Mouse (Mus musculus): Measurements from ENCODE around the gene Adgra3.

The Adgra3 gene

GRCm38 (mm10) chr5:49979246-49979645 is 79.6 kb downstream of the Adgra3 start:
- in situ Hi-C loops (cut with MboI; ENCODE audit: unreplicated experiment in 2 of 2): loop anchor here in 1 of 2 experiments (10.0 kb wide), 2 partner anchors 236 to 496 kb away; no protein-coding TSS in a partner anchor

- in situ Hi-C loops (cut with MboI; ENCODE audit: unreplicated experiment in 2 of 2): loop anchor here in 1 of 2 experiments (10.0 kb wide), 2 partner anchors 239 to 499 kb away; no protein-coding TSS in a partner anchor
Observed at GRCm38 (mm10) chr5:49975971-49976370, 82.8 kb downstream of the Adgra3 start.

- in situ Hi-C loops (cut with MboI; ENCODE audit: unreplicated experiment in 2 of 2): loop anchor here in 1 of 2 experiments (10.0 kb wide), 2 partner anchors 241 to 501 kb away; no protein-coding TSS in a partner anchor
Observed at GRCm38 (mm10) chr5:49974211-49974610, 84.6 kb downstream of the Adgra3 start.

- in situ Hi-C loops (cut with MboI; ENCODE audit: unreplicated experiment in 2 of 2): loop anchor here in 1 of 2 experiments (10.0 kb wide), 2 partner anchors 245 to 505 kb away; no protein-coding TSS in a partner anchor
Observed at GRCm38 (mm10) chr5:49969660-49970059, 89.1 kb downstream of the Adgra3 start.

GRCm38 (mm10) chr5:49967726-49968125 is 91.1 kb downstream of the Adgra3 start:
- in situ Hi-C loops (cut with MboI; ENCODE audit: unreplicated experiment in 2 of 2): no loop called here

GRCm38 (mm10) chr5:49965810-49966209 is 93.0 kb downstream of the Adgra3 start:
- in situ Hi-C loops (cut with MboI; ENCODE audit: unreplicated experiment in 2 of 2): no loop called here

- in situ Hi-C loops (cut with MboI; ENCODE audit: unreplicated experiment in 2 of 2): no loop called here
Observed at GRCm38 (mm10) chr5:49961478-49962431, 97.1 kb downstream of the Adgra3 start.

- in situ Hi-C loops (cut with MboI; ENCODE audit: unreplicated experiment in 2 of 2): no loop called here
Observed at GRCm38 (mm10) chr5:49936354-49936753, 122.5 kb downstream of the Adgra3 start.

- in situ Hi-C loops (cut with MboI; ENCODE audit: unreplicated experiment in 2 of 2): no loop called here
Observed at GRCm38 (mm10) chr5:49924712-49925111, 134.1 kb downstream of the Adgra3 start.

- in situ Hi-C loops (cut with MboI; ENCODE audit: unreplicated experiment in 2 of 2): no loop called here
Observed at GRCm38 (mm10) chr5:49915695-49916106, 143.1 kb downstream of the Adgra3 start.

All from v-Abl transformed pro-B cells (cell line).